Mouse (Mus musculus): ENCODE results near the gene Sstr4. TPM values are rescaled to one million over a fixed set of nuclear protein-coding genes. Genes with fewer than 3 reads are reported as not detected.

The Sstr4 gene
- polyA plus RNA-seq, 1 experiment = not detected

DNA sequence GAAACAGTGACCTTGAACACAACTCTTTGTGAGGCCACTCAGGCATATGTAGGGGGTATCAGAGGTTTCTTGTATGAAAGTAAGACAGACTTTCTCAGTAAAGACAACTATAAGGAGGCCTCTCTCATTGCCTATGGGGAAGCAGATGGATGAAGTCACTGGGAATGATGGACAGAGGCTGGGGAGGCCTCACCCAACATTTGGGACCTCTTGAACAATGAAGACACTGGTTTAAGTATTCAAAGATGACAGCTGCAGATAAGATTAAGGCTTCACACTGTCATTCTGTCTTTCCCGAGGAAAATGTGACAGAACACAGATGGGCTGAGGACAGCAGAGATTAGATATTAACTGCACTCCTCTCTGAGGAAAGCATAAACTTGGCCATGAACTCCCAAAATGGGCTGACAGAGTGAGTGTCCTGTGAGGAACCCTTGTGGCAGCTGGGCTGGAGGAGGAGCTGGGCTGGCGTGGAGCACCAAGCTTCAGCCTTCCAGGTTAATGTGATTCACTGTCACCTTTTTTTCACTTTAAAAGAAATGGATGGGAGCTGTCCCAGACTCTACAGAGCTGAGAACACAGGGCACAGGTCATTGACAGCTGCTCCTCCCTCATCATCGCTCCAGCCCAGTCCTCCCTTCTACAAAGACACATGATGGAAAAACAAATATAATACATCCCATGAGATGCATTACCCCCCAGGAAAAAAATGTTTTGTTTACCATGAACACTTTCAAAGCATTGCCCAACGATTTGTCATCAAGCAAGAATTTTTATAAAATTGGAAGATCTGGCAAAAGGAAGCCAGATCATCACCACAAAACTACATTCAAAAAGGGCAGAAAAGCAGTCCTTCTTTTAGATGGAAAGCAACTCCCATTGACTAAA lies 23.2 kb upstream of the Sstr4 start:
- TF ChIP-seq TAL1 (IDR thresholded peaks at IDR 0.05; ENCODE audit: low read length) = no peak
- no peak for TF ChIP-seq GATA1 (IDR thresholded peaks at IDR 0.05; ENCODE audit: low read length)
- no peak overlapping the region for H3K4me3 ChIP-seq (replicated peaks)
- no peaks in the 10 kb centered on the region for H3K27me3 ChIP-seq (ENCODE audit: control insufficient read depth)
- H3K36me3 ChIP-seq (ENCODE audit: control insufficient read depth) = no peaks in the 10 kb centered on the region
- no peaks in the 10 kb centered on the region for H3K4me1 ChIP-seq (ENCODE audit: control insufficient read depth)
- no peaks in the 10 kb centered on the region for H3K9me3 ChIP-seq (ENCODE audit: control insufficient read depth, low read length)

DNA sequence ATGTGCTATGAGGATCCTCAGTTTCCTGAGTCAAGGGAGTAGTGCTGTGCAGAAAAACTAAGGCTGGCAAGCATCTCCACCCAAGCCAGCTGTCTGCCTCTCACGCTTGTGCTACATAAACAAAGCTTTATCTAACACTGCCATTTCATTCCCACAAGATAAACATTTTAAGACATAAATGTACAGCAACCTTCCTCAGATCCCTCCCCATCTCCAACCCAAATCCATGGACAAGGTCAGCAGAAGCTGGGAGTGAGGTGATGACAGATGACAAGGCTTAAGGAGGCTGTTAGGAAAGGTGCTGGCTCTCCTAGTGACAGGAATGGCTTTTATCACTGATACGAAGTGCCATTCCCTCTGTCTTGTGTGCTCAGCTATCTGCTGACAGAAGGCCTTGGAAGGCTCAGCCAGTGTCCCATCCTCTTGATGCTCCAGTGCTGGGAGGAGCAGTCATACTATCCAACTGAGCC lies 21.5 kb upstream of the Sstr4 start:
- no peaks in the 10 kb centered on the region for H3K27me3 ChIP-seq (ENCODE audit: control insufficient read depth)
- TF ChIP-seq GATA1 (IDR thresholded peaks at IDR 0.05; ENCODE audit: low read length) (no peak), TAL1 (IDR thresholded peaks at IDR 0.05; ENCODE audit: low read length) (no peak)

DNA sequence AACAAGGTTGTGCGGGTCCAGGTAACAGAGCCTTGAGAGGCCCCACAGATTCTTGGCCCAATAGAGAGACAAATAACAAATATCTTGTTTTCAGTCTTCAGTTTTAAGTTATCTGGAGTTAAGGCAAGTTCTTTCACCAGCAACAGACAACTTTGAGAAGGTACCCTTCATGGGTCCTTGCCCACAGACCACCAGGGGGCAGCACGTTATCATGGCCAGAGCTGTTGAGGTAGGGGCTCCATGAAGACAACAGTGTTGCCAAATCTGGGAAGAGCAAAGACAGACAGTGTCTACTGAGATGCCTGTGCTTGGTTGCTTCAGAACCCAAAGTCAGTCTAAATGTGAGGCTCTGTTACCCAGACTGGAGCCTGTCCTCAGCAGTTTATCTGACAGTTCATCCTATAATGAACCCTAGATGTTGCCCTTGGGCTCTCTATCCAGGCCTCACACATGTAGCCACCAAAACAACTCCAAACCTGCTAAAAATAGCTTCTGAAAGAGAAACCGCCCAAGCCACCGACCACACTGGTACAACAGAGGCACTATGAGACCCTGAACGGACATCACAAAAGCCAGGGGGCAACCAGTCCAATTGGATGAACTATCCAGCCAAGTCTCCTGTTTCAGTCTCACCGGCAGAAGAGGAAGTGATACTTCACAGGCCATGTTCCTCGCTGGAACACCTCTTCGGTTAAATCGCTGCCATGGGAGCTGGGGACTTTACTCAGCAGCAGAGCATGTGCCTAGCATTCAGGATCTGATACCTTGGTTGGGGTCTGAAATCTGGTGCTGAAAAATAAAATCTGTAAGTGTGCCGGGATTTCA lies 19.6 kb upstream of the Sstr4 start:
- Histone ChIP-seq H3K36me3 (ENCODE audit: control insufficient read depth) (no peaks in the 10 kb centered on the region), H3K4me3 (replicated peaks) (no peak overlapping the region), H3K4me1 (ENCODE audit: control insufficient read depth) (no peaks in the 10 kb centered on the region), H3K9me3 (ENCODE audit: control insufficient read depth, low read length) (no peaks in the 10 kb centered on the region), H3K27me3 (ENCODE audit: control insufficient read depth) (no peaks in the 10 kb centered on the region)
- TF ChIP-seq GATA1 (IDR thresholded peaks at IDR 0.05; ENCODE audit: low read length) = no peak
- TF ChIP-seq TAL1 (IDR thresholded peaks at IDR 0.05; ENCODE audit: low read length) = no peak

More for the DNA sequence above, 21.5 kb upstream of the Sstr4 start:
- Histone ChIP-seq H3K4me1 (ENCODE audit: control insufficient read depth) (no peaks in the 10 kb centered on the region), H3K36me3 (ENCODE audit: control insufficient read depth) (no peaks in the 10 kb centered on the region), H3K4me3 (replicated peaks) (no peak overlapping the region), H3K9me3 (ENCODE audit: control insufficient read depth, low read length) (no peaks in the 10 kb centered on the region)

DNA sequence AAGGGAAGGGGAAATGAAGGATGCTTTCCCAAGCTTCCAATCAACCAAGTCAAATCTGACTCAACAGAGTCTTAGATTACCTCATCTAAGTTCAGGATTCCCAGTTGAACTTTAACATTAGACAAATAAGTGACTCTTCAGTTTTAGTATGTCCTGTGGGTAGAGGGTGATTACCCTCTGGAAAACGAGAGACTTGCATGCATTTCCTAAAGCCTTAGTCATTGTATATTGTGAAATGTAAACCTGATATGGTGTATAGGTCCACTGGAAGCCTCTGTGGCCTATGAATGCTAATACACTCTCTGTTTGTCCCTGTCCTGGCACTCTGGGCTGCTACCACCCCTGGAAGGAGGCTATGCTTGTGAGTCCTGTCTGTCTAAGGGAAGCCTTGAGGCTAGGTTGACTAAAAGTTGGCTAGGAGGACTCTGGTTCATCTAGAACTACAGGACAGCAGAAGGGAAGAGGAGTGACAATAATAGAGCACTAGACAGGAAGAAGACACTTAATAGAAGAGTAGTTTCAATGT lies 16.3 kb upstream of the Sstr4 start:
- no peaks in the 10 kb centered on the region for H3K36me3 ChIP-seq (ENCODE audit: control insufficient read depth)
- no peaks in the 10 kb centered on the region for H3K4me1 ChIP-seq (ENCODE audit: control insufficient read depth)
- TF ChIP-seq TAL1 (IDR thresholded peaks at IDR 0.05; ENCODE audit: low read length) (no peak), GATA1 (IDR thresholded peaks at IDR 0.05; ENCODE audit: low read length) (no peak)
- no peak overlapping the region for H3K4me3 ChIP-seq (replicated peaks)
- no peaks in the 10 kb centered on the region for H3K27me3 ChIP-seq (ENCODE audit: control insufficient read depth)
- H3K9me3 ChIP-seq (ENCODE audit: control insufficient read depth, low read length) = no peaks in the 10 kb centered on the region

DNA sequence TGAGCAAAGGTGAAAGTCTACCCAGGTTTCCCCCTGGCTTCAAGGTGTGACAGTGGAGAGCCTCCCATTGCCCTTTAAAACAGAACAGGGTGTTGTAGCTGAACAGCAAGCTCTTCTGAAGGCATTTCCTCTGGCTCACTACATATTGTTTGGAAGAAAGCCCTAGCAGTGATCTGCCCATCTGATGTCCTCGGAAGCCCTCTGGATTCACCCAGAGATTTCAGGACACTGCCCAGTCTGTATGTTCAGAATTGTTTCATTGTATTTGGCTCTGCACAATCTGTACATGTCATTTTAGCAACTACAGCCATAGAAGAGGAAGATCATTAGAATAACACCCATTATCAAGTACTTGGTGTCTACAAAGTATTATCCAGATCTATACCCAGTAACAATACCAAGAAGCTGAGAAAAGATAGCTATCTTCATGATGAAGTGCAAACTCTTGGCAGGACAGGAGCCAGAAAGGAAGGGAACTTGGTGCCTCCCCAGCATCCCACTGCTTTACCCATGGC lies 15.2 kb upstream of the Sstr4 start:
- Histone ChIP-seq H3K9me3 (ENCODE audit: control insufficient read depth, low read length) (no peaks in the 10 kb centered on the region), H3K4me1 (ENCODE audit: control insufficient read depth) (no peaks in the 10 kb centered on the region), H3K27me3 (ENCODE audit: control insufficient read depth) (no peaks in the 10 kb centered on the region), H3K4me3 (replicated peaks) (no peak overlapping the region), H3K36me3 (ENCODE audit: control insufficient read depth) (no peaks in the 10 kb centered on the region)
- TF ChIP-seq TAL1 (IDR thresholded peaks at IDR 0.05; ENCODE audit: low read length) = no peak
- no peak for TF ChIP-seq GATA1 (IDR thresholded peaks at IDR 0.05; ENCODE audit: low read length)

DNA sequence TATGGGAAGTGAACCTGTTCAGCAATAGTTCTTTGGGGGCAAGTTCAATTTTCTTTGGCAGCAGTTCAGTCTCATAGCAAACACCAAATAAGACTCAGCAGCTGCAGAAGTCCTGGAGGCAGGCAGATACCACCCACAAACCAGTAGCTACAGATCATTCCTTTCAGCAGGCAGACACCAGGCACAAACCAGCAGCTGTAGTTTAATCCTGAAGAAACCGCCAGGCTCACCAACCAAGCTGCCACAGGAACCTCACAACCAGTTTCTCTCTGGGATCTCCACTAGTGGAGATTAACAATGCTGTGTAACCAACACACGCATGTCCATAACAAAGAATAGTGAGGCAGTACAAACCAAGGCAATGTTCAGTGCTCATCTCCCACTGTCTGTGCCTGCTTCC lies 14.1 kb upstream of the Sstr4 start:
- H3K4me3 ChIP-seq (replicated peaks) = no peak overlapping the region
- no peaks in the 10 kb centered on the region for H3K9me3 ChIP-seq (ENCODE audit: control insufficient read depth, low read length)
- no peaks in the 10 kb centered on the region for H3K27me3 ChIP-seq (ENCODE audit: control insufficient read depth)
- TF ChIP-seq TAL1 (IDR thresholded peaks at IDR 0.05; ENCODE audit: low read length) (no peak), GATA1 (IDR thresholded peaks at IDR 0.05; ENCODE audit: low read length) (no peak)
- no peaks in the 10 kb centered on the region for H3K36me3 ChIP-seq (ENCODE audit: control insufficient read depth)
- H3K4me1 ChIP-seq (ENCODE audit: control insufficient read depth) = no peaks in the 10 kb centered on the region

DNA sequence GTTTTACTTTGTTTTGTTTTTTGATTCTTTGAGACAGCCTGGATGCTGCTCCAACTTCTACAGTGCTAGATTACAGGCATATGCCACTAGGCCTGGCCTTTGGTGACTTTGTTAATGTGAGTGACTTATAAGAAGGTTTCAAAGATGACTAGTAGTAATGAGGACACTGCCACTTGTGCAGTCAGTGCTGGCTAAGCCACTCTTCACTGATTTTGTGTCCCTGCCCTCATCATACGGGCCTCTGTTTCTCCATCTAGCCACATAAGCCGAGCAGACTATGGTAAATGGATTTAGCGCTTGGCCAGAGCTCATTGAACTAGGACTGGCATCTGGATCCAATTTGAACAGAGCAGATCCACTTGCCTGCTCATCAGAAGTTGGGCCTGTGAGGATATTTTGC lies 8.7 kb upstream of the Sstr4 start:
- no peaks in the 10 kb centered on the region for H3K9me3 ChIP-seq (ENCODE audit: control insufficient read depth, low read length)
- TF ChIP-seq TAL1 (IDR thresholded peaks at IDR 0.05; ENCODE audit: low read length) (no peak), GATA1 (IDR thresholded peaks at IDR 0.05; ENCODE audit: low read length) (no peak)

DNA sequence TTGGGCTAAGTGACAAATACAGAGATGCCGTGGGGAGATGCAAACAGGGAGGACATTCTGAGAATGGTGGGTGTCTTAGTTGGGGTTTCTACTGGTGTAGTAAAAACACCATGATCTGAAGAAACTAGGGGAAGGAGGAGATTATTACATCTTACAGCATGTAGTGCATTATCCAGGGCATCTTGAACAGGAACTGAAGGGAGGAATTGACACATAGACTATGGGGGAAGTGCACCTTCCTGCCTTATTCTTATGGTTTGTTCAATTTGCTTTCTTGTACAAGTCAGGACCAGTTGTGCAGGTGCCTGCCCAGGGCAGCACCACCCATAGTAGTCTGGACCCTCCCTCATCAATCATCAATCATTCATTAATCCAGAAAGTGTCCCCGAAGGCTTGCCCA lies 8.2 kb upstream of the Sstr4 start:
- H3K36me3 ChIP-seq (ENCODE audit: control insufficient read depth) = no peaks in the 10 kb centered on the region
- H3K27me3 ChIP-seq (ENCODE audit: control insufficient read depth) = no peaks in the 10 kb centered on the region
- no peaks in the 10 kb centered on the region for H3K4me1 ChIP-seq (ENCODE audit: control insufficient read depth)
- H3K9me3 ChIP-seq (ENCODE audit: control insufficient read depth, low read length) = no peaks in the 10 kb centered on the region
- H3K4me3 ChIP-seq (replicated peaks) = no peak overlapping the region
- TF ChIP-seq TAL1 (IDR thresholded peaks at IDR 0.05; ENCODE audit: low read length) = no peak
- no peak for TF ChIP-seq GATA1 (IDR thresholded peaks at IDR 0.05; ENCODE audit: low read length)

More for the DNA sequence above, 8.7 kb upstream of the Sstr4 start:
- Histone ChIP-seq H3K27me3 (ENCODE audit: control insufficient read depth) (no peaks in the 10 kb centered on the region), H3K36me3 (ENCODE audit: control insufficient read depth) (no peaks in the 10 kb centered on the region), H3K4me1 (ENCODE audit: control insufficient read depth) (no peaks in the 10 kb centered on the region), H3K4me3 (replicated peaks) (no peak overlapping the region)
